ENCODE assay signal across 7 mouse cellular contexts in the genomic region with DNA sequence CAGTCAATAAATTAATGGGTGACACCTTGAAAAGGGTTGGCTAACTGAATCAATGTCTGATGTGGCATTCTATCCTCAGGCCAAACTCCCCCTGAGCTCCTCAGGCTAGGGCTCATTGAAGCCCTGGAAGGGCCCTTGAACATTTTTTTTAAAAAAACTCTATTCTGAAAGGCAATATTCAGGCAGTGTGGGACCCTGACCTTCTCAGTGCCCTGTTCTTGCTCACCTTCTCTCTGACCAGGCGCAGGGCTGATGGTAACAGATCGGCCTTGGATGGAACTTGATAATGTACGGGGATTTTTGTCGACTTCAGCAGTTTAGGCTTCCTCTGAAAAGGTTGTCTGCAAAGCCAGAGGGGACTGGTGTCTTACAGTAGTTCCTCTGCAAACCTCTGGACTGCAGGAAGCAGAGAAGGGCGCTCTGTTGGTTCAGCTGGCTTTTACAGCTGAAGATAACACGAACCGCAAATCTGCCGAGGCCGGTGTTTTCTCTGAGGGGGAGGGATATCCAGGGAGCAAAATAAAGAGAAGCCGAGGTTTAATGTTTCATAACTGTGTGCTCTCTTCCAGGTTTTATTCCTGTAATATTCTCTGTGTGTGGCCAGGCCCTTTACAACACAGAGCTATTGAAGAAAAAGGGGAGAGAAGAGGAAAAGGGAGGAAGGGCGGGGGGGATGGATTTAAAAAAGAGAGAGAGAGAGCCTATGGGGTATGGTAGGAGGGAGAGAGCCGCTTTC.
DNase-seq lines count a peak whose midpoint lies in the region; ATAC-seq lines count a peak whose summit lies in the region.

No protein-coding gene starts in this region.

- H3K36me3 ChIP-seq in lung, embryonic 16.5 days (ENCODE audit: control insufficient read depth, insufficient read depth, low read length) = no peaks in the 10 kb centered on the region
- no peaks in the 10 kb centered on the region for H3K36me3 ChIP-seq in limb, embryonic 10.5 days
- H3K36me3 ChIP-seq in splenic B cell, adult 2 months (ENCODE audit: control insufficient read depth, insufficient read depth, low read length, poor library complexity, severe bottlenecking) = no peaks in the 10 kb centered on the region

- peak; percentile 36; the same call in 1 of the 2 replicates for ATAC-seq in lung, embryonic 16.5 days (ENCODE audit: low read depth)
- peak; percentile 95 for ATAC-seq in common myeloid progenitor, adult 5-6 weeks (replicated peaks; ENCODE audit: low read depth, poor library complexity, severe bottlenecking)

- H3K4me1 ChIP-seq in lung, embryonic 16.5 days (replicated peaks; ENCODE audit: control insufficient read depth, insufficient read depth, low read length) = peaks cover 8% of the 10 kb centered on the region
- H3K4me1 ChIP-seq in limb, embryonic 10.5 days = peaks cover 23% of the 10 kb centered on the region

- WGBS in lung, embryonic 16.5 days = 27% methylated on average over 12 of the region's 12 CpGs
- 51% methylated on average over 12 of the region's 12 CpGs for WGBS in limb, embryonic 10.5 days

- no peak overlapping the region for H3K9ac ChIP-seq in lung, embryonic 16.5 days (ENCODE audit: low read length)

- H3K4me2 ChIP-seq in lung, embryonic 16.5 days (ENCODE audit: low read depth, low read length) = peak overlapping the region; percentile 34; the same call in 1 of the 2 replicates

- H3K27me3 ChIP-seq in lung, embryonic 16.5 days (ENCODE audit: control insufficient read depth, insufficient read depth, low read depth, low read length) = no peaks in the 10 kb centered on the region
- no peaks in the 10 kb centered on the region for H3K27me3 ChIP-seq in limb, embryonic 10.5 days (ENCODE audit: low read depth, poor library complexity, severe bottlenecking)
- no peaks in the 10 kb centered on the region for H3K27me3 ChIP-seq in splenic B cell, adult 2 months (ENCODE audit: control insufficient read depth, insufficient read depth, low read length, poor library complexity, severe bottlenecking)

- no peak overlapping the region for H3K27ac ChIP-seq in lung, embryonic 16.5 days (ENCODE audit: low read length)
- H3K27ac ChIP-seq in limb, embryonic 10.5 days = peak overlapping the region; percentile 37

- H3K4me3 ChIP-seq in lung, embryonic 16.5 days (ENCODE audit: low read length) = no peak overlapping the region
- no peak overlapping the region for H3K4me3 ChIP-seq in limb, embryonic 10.5 days

- no peak for DNase-seq in lung, postnatal 25 days (ENCODE audit: low spot score)
- DNase-seq in limb, embryonic 10.5 days (ENCODE audit: low spot score) = peak; percentile 47
- DNase-seq in splenic B cell, adult 2 months (ENCODE audit: low read depth, low spot score) = peak; percentile 28
- DNase-seq in cerebellum, adult 11-12 months = no peak
- DNase-seq in spleen, postnatal 4 days (ENCODE audit: low spot score in 2 of 2) = no peak

- H3K9me3 ChIP-seq in lung, embryonic 16.5 days (ENCODE audit: control insufficient read depth, low read length) = no peaks in the 10 kb centered on the region
- no peaks in the 10 kb centered on the region for H3K9me3 ChIP-seq in limb, embryonic 10.5 days (replicated peaks)

Comparison
In these comparisons a context has a peak if more than half of its experiments do, and no peak if none do; other contexts are left out.
1. DNase-seq: peak in limb, embryonic 10.5 days (single experiment) and splenic B cell, adult 2 months (single experiment); none in lung, postnatal 25 days (single experiment), cerebellum, adult 11-12 months (single experiment) and spleen, postnatal 4 days (0 of 2).